Mouse (Mus musculus) midbrain, postnatal 0 days (tissue): ENCODE results near the gene Eif4b. TPM values are rescaled to one million over a fixed set of nuclear protein-coding genes. Genes with fewer than 3 reads are reported as not detected.
A peak's percentile ranks its signal among the peaks of the same experiment; 100 is the strongest.

Experiments used
- ATAC-seq: fragments of 200-750 bp; cut with Nextera tagmentation; 2 replicates; pipeline ENCODE4 v1.8.0; 2017; ENCODE audit warnings: moderate number of reproducible peaks, mild to moderate bottlenecking, moderate TSS enrichment, moderate library complexity; ENCODE audit not compliant: low FRiP score
- DNase-seq: peaks from one replicate; pipeline ENCODE4 v3.0.0-alpha.2; 2015; ENCODE audit warnings: low spot score
- H3K27ac ChIP-seq: fragments of 300-500 bp; sonication (generic); 2 replicates; pipeline ENCODE4 v1.5.1; 2014; ENCODE audit warnings: low read depth, mild to moderate bottlenecking, low read length, mixed read lengths
- H3K27me3 ChIP-seq: fragments of 300-500 bp; sonication (generic); 2 replicates; pipeline ENCODE4 v1.6.1; 2014; ENCODE audit warnings: low read length, control low read depth, mixed read lengths; ENCODE audit not compliant: insufficient read depth
- H3K36me3 ChIP-seq: fragments of 300-500 bp; sonication (generic); 2 replicates; pipeline ENCODE4 v1.6.1; 2014; ENCODE audit warnings: low read length, control low read depth, mixed read lengths; ENCODE audit not compliant: insufficient read depth
- H3K4me1 ChIP-seq: fragments of 300-500 bp; sonication (generic); 2 replicates; pipeline ENCODE4 v1.6.1; 2014; ENCODE audit warnings: mild to moderate bottlenecking, control low read depth, antibody characterized with exemption, low read length, mixed read lengths; ENCODE audit not compliant: insufficient read depth
- H3K4me2 ChIP-seq: fragments of 300-500 bp; sonication (generic); 2 replicates; pipeline ENCODE4 v1.6.1; 2014; ENCODE audit warnings: low read depth, mild to moderate bottlenecking, low read length, mixed read lengths; ENCODE audit not compliant: poor library complexity, severe bottlenecking
- H3K4me3 ChIP-seq: fragments of 300-500 bp; sonication (generic); 2 replicates; pipeline ENCODE4 v1.5.1; 2014; ENCODE audit warnings: low read depth, mild to moderate bottlenecking, low read length, moderate library complexity
- H3K9ac ChIP-seq: fragments of 300-500 bp; sonication (generic); replicated peaks from 2 replicates; pipeline ENCODE4 v1.6.1; 2014; ENCODE audit warnings: mild to moderate bottlenecking, low read length, moderate library complexity, mixed read lengths; ENCODE audit not compliant: poor library complexity, severe bottlenecking
- H3K9me3 ChIP-seq: fragments of 300-500 bp; sonication (generic); 2 replicates; pipeline ENCODE4 v1.6.1; 2016; ENCODE audit warnings: low read length, control low read depth
- CTCF ChIP-seq: IDR thresholded peaks from 2 replicates; pipeline ENCODE4 v1.5.1; 2016; ENCODE audit warnings: antibody characterized with exemption, mild to moderate bottlenecking
- WGBS: fragments of 180-500 bp; shearing (Covaris S2); extraction: QIAGEN DNeasy Blood & Tissue Kit; methylation state at CpG from one replicate; pipeline ENCODE4 v1.1.7; 2014; 5-methylcytosine and 5-hydroxymethylcytosine counted together
- polyA plus RNA-seq: library from polyadenylated mRNA; unstranded; fragments of >200 nt; fragmentation: Nextera tagmentation; extraction: Ambion mirVana; gene quantifications from 2 replicates; pipeline ENCODE4 v1.2.1, GENCODE M21; 2015
- total RNA-seq: library from RNA; depleted of rRNA; stranded (reverse); fragments of >200 nt; gene quantifications from 2 replicates; pipeline ENCODE4 v1.2.3, GENCODE M21; 2014

Eif4b gene
- total and polyA plus RNA-seq, 2 experiments from 2014 or later = 68.2 to 161 TPM

DNA sequence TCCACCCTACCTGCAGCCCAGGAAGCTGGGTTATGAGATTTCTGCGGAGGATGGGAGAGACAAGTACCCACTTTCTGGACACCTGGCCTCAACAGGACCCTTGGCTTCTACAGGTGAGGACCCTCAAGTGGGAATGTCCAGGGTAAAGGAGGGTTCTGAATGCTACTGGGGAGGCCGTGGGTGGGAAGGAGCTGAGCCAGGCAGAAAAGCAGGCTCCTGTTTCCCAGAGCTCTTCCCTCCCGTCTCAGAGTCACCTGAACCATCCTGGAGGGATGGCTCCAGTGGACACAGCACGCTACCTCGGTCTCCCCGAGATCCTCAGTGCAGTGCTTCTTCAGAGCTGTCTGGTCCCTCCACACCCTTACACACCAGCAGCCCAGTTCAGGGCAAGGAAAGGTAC, 38.6 kb downstream of the Eif4b start:
- H3K36me3 ChIP-seq = peaks cover 10% of the 10 kb centered on the region
- no peaks in the 10 kb centered on the region for H3K27me3 ChIP-seq
- DNase-seq (no peak), ATAC-seq (no peak)
- H3K9ac ChIP-seq = no peak overlapping the region
- H3K9me3 ChIP-seq = no peaks in the 10 kb centered on the region
- WGBS = 82% methylated on average over 6 of the region's 6 CpGs
- H3K27ac ChIP-seq = no peak overlapping the region
- no peaks in the 10 kb centered on the region; the same call in 1 of the 2 replicates for H3K4me1 ChIP-seq
- no peak overlapping the region for H3K4me2 ChIP-seq
- no peak for TF ChIP-seq CTCF
- no peak overlapping the region for H3K4me3 ChIP-seq

DNA sequence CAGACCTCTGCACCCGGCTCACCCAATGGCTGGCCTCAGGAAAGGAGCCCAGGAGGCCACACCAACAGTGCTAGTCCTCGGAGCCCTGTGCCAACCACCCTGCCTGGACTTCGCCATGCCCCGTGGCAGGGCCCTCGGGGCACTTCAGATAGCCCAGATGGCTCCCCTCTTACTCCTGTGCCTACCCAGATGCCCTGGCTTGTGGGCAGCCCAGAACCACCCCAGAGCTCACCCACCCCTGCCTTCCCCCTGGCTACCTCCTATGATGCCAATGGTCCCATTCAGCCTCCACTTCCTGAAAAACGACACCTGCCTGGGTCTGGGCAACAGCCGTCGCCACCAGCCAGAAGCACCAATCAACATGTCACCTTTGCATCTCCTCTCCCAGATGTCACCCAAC, 39.3 kb downstream of the Eif4b start:
- Histone ChIP-seq H3K9ac (no peak overlapping the region), H3K36me3 (peaks cover 16% of the 10 kb centered on the region), H3K27me3 (no peaks in the 10 kb centered on the region), H3K9me3 (no peaks in the 10 kb centered on the region), H3K4me1 (no peaks in the 10 kb centered on the region; the same call in 1 of the 2 replicates), H3K4me2 (no peak overlapping the region), H3K27ac (no peak overlapping the region), H3K4me3 (no peak overlapping the region)
- DNase-seq (no peak), ATAC-seq (no peak)
- no peak for TF ChIP-seq CTCF
- WGBS = 82% methylated on average over 8 of the region's 8 CpGs

GRCm38 (mm10) chr15:102113674-102114073, 40.1 kb downstream of the Eif4b start:
- peaks cover 21% of the 10 kb centered on the region for H3K36me3 ChIP-seq
- H3K27me3 ChIP-seq = no peaks in the 10 kb centered on the region
- H3K4me1 ChIP-seq = no peaks in the 10 kb centered on the region
- WGBS = 87% methylated on average over 4 of the region's 4 CpGs
- no peak for ATAC-seq
- no peak overlapping the region for H3K27ac ChIP-seq
- no peaks in the 10 kb centered on the region for H3K9me3 ChIP-seq
- no peak overlapping the region for H3K4me3 ChIP-seq
- no peak for DNase-seq
- no peak overlapping the region for H3K9ac ChIP-seq
- TF ChIP-seq CTCF = no peak
- H3K4me2 ChIP-seq = no peak overlapping the region

DNA sequence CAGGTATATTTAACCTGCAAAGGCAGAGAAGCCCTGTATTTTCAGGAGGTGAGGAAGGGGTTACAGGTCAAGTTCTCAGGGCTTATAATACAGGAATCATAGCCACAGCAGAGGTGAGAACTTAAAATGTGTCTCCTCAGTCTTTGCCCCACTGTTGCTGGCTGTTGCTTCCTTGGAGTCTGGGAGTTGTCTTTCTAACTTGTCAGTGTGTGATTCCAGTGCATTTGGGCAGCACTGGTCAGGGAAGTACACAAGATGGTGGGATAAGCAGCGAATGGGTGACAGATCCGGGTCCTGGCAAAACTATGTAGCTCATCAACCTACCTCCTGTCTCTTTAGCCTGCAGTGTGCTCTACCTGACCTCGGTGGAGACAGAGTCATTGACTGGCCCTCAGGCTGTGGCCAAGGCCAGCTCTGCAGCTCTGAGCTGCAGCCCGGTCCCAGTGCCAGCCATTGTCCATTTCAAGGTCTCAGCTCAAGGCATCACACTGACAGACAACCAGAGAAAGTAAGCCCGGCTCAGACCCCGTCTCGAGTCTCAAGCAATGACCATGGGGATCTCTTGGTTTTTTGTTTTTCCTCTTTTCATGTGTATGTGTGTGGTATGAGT, 41.2 kb downstream of the Eif4b start:
- WGBS = 85% methylated on average over 7 of the region's 7 CpGs

DNA sequence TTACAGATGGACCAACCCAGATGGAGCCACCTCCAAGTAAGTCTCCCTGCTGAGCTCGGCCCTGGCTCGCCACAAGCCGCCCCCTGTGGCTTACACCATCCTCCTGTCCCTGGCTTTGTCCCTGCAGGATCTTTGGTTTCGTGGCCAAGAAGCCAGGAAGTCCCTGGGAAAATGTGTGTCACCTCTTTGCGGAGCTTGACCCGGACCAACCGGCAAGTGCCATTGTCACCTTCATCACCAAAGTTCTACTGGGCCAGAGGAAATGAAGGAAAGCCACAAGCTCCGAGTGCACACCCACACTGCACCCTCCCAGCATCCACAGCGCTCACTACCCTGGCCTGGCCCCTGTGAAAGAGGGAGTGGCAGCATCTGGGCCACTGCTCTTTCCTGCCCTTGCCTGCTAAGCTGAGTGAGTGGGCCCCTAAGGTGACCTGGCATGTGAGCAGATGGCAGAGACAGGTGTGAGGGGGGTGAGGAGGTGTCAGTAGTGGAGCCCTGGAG, 42.2 kb downstream of the Eif4b start:
- no peak for DNase-seq
- H3K27me3 ChIP-seq = no peaks in the 10 kb centered on the region
- TF ChIP-seq CTCF = no peak
- H3K4me1 ChIP-seq = no peaks in the 10 kb centered on the region
- WGBS = 71% methylated on average over 9 of the region's 9 CpGs
- no peak for ATAC-seq
- no peaks in the 10 kb centered on the region for H3K9me3 ChIP-seq
- H3K27ac ChIP-seq = no peak overlapping the region
- no peak overlapping the region for H3K4me2 ChIP-seq
- H3K4me3 ChIP-seq = no peak overlapping the region
- H3K36me3 ChIP-seq = peaks cover 37% of the 10 kb centered on the region
- H3K9ac ChIP-seq = no peak overlapping the region

More for the DNA sequence above, 41.2 kb downstream of the Eif4b start:
- Histone ChIP-seq H3K36me3 (peaks cover 30% of the 10 kb centered on the region), H3K4me1 (no peaks in the 10 kb centered on the region), H3K27ac (no peak overlapping the region), H3K4me2 (no peak overlapping the region), H3K27me3 (no peaks in the 10 kb centered on the region), H3K9me3 (no peaks in the 10 kb centered on the region), H3K4me3 (no peak overlapping the region), H3K9ac (no peak overlapping the region)
- DNase-seq = no peak
- no peak for ATAC-seq
- no peak for TF ChIP-seq CTCF

GRCm38 (mm10) chr15:102116753-102117415, 43.3 kb downstream of the Eif4b start:
- Histone ChIP-seq H3K36me3 (peaks cover 47% of the 10 kb centered on the region), H3K4me2 (no peak overlapping the region), H3K27me3 (no peaks in the 10 kb centered on the region), H3K4me1 (no peaks in the 10 kb centered on the region), H3K27ac (peak overlapping the region; percentile 38; the same call in 1 of the 2 replicates), H3K9me3 (no peaks in the 10 kb centered on the region), H3K4me3 (no peak overlapping the region), H3K9ac (no peak overlapping the region)
- WGBS = 65% methylated on average over 11 of the region's 11 CpGs
- DNase-seq (peak; percentile 86), ATAC-seq (no peak)
- no peak for TF ChIP-seq CTCF
